Mouse (Mus musculus) lung, postnatal 0 days (tissue): Measurements from ENCODE around the gene Plekhb1.

Experiments used
- CTCF ChIP-seq: IDR thresholded peaks from 2 replicates; pipeline ENCODE4 v1.5.1; 2016; ENCODE audit warnings: antibody characterized with exemption, mild to moderate bottlenecking
- EP300 ChIP-seq: IDR thresholded peaks from 2 replicates; pipeline ENCODE4 v1.6.1; 2016; ENCODE audit warnings: antibody characterized with exemption, mild to moderate bottlenecking, control low read depth

- TF ChIP-seq CTCF (no peak), EP300 (no peak)
Observed at GRCm38 (mm10) chr7:100661264-100661663, 950 bp downstream of the Plekhb1 start.
